Mouse (Mus musculus) lung, embryonic 15.5 days (tissue): ENCODE measurements around the gene Gan. TPM values are rescaled to one million over a fixed set of nuclear protein-coding genes. Genes with fewer than 3 reads are reported as not detected.

Experiments used
- ATAC-seq: fragments of 200-750 bp; cut with Nextera tagmentation; 2 replicates; pipeline ENCODE4 v1.8.0; 2017; ENCODE audit warnings: moderate number of reproducible peaks, borderline replicate concordance; ENCODE audit not compliant: low FRiP score, low TSS enrichment; ENCODE audit errors: extremely low read depth
- H3K27ac ChIP-seq: fragments of 300-500 bp; sonication (generic); 2 replicates; pipeline ENCODE4 v1.5.1; 2015; ENCODE audit warnings: moderate library complexity, mild to moderate bottlenecking, inconsistent platforms
- H3K27me3 ChIP-seq: fragments of 300-500 bp; sonication (generic); 2 replicates; pipeline ENCODE4 v1.6.1; 2015; ENCODE audit warnings: inconsistent platforms
- H3K36me3 ChIP-seq: fragments of 300-500 bp; sonication (generic); 2 replicates; pipeline ENCODE4 v1.6.1; 2015; ENCODE audit warnings: inconsistent platforms
- H3K4me1 ChIP-seq: fragments of 300-500 bp; sonication (generic); 2 replicates; pipeline ENCODE4 v1.6.1; 2015; ENCODE audit warnings: inconsistent platforms
- H3K4me2 ChIP-seq: fragments of 300-500 bp; sonication (generic); 2 replicates; pipeline ENCODE4 v1.6.1; 2015; ENCODE audit warnings: inconsistent platforms, mild to moderate bottlenecking, moderate library complexity
- H3K4me3 ChIP-seq: fragments of 300-500 bp; sonication (generic); 2 replicates; pipeline ENCODE4 v1.5.1; 2015; ENCODE audit warnings: mild to moderate bottlenecking, inconsistent platforms
- H3K9ac ChIP-seq: fragments of 300-500 bp; sonication (generic); 2 replicates; pipeline ENCODE4 v1.6.1; 2015; ENCODE audit warnings: inconsistent platforms
- H3K9me3 ChIP-seq: fragments of 300-500 bp; sonication (generic); 2 replicates; pipeline ENCODE4 v1.6.1; 2016; ENCODE audit warnings: inconsistent platforms
- WGBS: fragments of 180-500 bp; shearing (Covaris S2); methylation state at CpG from one replicate; pipeline ENCODE4 v1.1.7; 2015; 5-methylcytosine and 5-hydroxymethylcytosine counted together
- polyA plus RNA-seq: library from polyadenylated mRNA; unstranded; fragments of >200 nt; fragmentation: Nextera tagmentation; extraction: Ambion mirVana; gene quantifications from 2 replicates; pipeline ENCODE4 v1.2.1, GENCODE M21; 2015

Gene Gan
- 2.1 and 2.3 TPM in 2 replicates for polyA plus RNA-seq

DNA sequence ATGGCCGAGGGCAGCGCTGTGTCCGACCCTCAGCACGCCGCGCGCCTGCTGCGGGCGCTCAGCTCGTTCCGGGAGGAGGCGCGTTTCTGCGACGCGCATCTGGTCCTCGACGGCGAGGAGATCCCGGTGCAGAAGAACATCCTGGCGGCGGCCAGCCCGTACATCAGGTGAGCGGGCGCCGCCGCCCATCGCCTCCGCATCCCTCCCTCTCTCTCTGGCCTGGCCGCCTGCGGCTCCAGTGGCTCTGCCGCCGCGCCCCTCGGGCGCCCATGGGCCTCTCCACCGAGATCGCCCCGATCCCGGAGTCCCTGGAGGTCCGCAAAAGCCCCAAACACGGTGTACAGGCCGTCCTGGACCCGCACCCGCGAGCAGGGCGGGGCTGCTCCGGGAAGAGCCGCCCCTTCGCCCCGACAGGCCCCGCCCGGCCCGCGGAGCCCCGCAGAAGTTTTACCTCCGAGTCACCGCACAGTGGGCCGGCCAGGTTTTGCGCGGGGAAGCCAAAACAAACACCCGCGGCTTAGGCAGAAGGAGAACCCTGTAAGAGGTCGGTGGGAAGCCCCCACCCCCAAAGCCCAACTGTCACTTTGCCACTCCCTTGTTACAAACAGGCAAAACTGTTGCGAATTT is at the start of gene Gan:
TSS of gene Gan (plus strand) at position 1 of the 627 bp plus-strand sequence.
- peak; percentile 60 for ATAC-seq
- peaks cover 22% of the 10 kb centered on the region for H3K4me1 ChIP-seq
- H3K36me3 ChIP-seq, result no peaks in the 10 kb centered on the region
- H3K4me2 ChIP-seq, result peak within 1 kb of the TSS; percentile 93
- peak within 1 kb of the TSS; percentile 87 for H3K27ac ChIP-seq
- peak within 1 kb of the TSS; percentile 89 for H3K4me3 ChIP-seq
- no peaks in the 10 kb centered on the region for H3K9me3 ChIP-seq
- no peaks in the 10 kb centered on the region for H3K27me3 ChIP-seq
- WGBS, result under 1% methylated on average over 51 of the region's 65 CpGs
- peak within 1 kb of the TSS; percentile 90 for H3K9ac ChIP-seq

DNA sequence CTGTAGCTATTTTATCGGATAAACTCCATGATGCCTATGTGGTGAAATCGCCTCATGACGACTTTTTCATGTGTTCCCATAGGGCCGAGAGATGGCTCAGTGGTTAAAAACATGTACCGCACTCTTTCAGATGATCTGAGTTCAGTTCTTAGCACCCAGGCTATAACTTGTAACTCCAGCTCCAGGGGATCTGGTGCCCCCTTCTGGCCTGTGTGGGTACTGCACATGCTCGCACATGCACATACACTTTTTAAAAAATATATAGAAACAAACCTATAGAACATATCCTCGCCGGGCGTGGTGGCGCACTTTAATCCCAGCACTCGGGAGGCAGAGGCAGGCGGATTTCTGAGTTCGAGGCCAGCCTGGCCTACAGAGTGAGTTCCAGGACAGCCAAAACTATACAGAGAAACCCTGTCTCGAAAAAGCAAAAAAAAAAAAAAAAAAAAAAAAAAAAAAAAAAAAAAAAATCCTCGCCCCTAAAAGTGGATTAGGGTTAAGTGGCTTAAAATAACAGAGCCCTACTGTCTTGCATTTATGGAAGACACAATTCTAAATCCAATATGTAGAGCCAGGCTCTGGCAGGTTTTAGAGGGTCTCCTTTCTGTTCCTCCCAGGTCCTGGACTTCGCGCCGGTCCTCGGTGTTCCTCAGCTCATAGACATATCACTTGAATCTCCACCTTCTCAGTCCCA is 48.8 kb upstream of the Gan start:
- Histone ChIP-seq H3K4me2 (no peak overlapping the region), H3K4me3 (no peak overlapping the region), H3K4me1 (no peaks in the 10 kb centered on the region), H3K9ac (no peak overlapping the region), H3K27ac (no peak overlapping the region), H3K36me3 (no peaks in the 10 kb centered on the region), H3K9me3 (no peaks in the 10 kb centered on the region), H3K27me3 (no peaks in the 10 kb centered on the region)
- 90% methylated on average over 19 of the region's 19 CpGs for WGBS
- ATAC-seq, result no peak

DNA sequence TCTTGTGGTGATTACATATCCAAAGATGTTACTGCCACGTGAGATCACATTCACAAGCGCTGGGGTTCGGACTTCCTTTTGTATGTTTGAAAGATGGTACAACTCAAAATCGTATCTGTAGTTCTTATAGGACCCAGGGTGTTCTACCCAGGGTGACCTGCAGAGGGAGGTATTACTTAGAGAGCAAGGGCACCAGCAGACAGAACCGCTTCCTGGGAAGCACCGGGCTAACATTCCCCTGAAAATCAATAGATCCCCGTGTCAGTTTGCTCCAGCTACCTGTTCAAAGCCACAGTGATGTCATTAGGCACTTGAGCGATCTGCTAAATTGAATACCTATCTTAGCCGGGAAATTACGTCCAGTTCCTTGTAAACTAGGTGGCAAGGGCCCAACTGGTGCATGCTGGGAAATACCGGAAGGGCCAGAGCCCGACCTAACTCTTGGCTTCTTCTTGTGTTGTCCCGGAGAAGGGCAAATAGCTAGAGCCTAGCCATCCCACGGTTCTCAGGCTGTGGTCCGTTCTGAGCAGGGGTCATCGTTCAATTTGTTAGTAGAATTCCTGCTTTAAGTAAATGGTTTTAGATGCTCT is 48.0 kb upstream of the Gan start:
- no peaks in the 10 kb centered on the region for H3K27me3 ChIP-seq
- H3K4me3 ChIP-seq, result no peak overlapping the region
- H3K27ac ChIP-seq, result no peak overlapping the region
- ATAC-seq, result no peak
- H3K4me2 ChIP-seq, result no peak overlapping the region
- WGBS, result 48% methylated on average over 16 of the region's 16 CpGs
- no peaks in the 10 kb centered on the region for H3K36me3 ChIP-seq
- H3K4me1 ChIP-seq, result no peaks in the 10 kb centered on the region
- no peak overlapping the region for H3K9ac ChIP-seq
- H3K9me3 ChIP-seq, result no peaks in the 10 kb centered on the region

DNA sequence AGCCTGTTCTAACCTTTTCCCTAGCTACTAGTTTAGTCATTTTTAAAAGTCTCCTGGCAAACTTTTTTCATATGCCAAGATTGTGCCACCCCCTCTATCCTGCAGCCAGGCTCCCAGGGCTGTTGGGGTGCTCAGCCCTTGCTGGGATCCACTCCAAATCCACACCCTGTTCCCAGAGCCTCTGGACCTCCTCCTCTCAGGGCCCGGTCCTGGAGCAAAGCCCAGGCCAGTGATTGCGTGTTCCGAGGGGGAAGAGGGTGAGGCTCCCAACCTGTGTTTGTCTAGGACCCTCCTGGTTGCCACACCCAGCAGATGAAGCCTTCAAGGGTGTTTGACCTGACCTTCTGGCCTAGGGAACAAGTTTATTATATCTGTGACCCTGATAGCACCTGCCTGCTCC is 46.3 kb upstream of the Gan start:
- Histone ChIP-seq H3K9me3 (no peaks in the 10 kb centered on the region), H3K4me1 (peaks cover 16% of the 10 kb centered on the region), H3K9ac (no peak overlapping the region), H3K36me3 (no peaks in the 10 kb centered on the region), H3K4me3 (no peak overlapping the region), H3K4me2 (no peak overlapping the region), H3K27me3 (no peaks in the 10 kb centered on the region), H3K27ac (no peak overlapping the region)
- 51% methylated on average over 3 of the region's 3 CpGs for WGBS
- no peak for ATAC-seq

DNA sequence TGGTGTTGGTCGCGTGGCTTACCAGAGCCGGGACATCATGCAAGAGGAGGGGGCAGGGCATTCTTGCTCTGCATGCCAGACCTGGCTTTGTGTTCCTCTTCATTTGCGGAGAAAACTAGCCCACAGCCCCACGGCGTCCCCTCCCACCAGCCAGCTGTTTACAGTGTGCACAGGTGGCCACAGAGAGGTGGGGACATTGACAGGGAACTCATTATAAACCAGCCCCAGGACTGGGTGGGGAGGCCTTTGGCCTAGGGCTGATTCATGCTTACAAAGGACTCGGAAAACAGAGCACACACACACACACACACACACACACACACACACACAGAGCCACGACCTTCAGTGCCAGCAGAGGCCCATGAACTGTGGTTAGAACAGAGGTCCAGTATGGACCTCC is 45.7 kb upstream of the Gan start:
- H3K9ac ChIP-seq, result no peak overlapping the region
- no peak overlapping the region for H3K4me3 ChIP-seq
- H3K4me1 ChIP-seq, result peaks cover 16% of the 10 kb centered on the region
- H3K27ac ChIP-seq, result no peak overlapping the region
- H3K36me3 ChIP-seq, result no peaks in the 10 kb centered on the region
- 51% methylated on average over 8 of the region's 8 CpGs for WGBS
- no peaks in the 10 kb centered on the region for H3K9me3 ChIP-seq
- no peak for ATAC-seq
- no peaks in the 10 kb centered on the region for H3K27me3 ChIP-seq
- H3K4me2 ChIP-seq, result no peak overlapping the region

DNA sequence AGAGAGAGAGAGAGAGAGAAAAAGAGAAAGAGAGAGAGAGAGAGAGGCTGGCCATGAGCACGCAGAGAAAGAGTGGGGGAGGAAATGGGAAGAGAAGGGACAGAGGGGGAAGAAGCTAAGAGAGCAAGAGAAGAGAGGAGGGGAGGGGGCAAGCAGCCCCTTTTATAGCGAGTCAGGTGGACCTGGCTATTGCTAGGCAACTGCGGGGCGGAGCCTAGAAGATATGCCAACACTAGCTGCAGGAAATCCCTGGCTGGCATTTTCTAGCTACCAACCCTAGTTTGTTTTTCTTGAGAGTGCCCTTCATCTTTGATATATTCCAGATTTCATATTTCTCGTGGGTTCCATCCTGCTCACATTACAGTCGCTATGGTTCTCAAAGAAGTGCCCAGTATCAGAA is 42.8 kb upstream of the Gan start:
- peak overlapping the region; percentile 38 for H3K4me2 ChIP-seq
- H3K36me3 ChIP-seq, result no peaks in the 10 kb centered on the region
- 32% methylated on average over 6 of the region's 6 CpGs for WGBS
- H3K27me3 ChIP-seq, result no peaks in the 10 kb centered on the region
- H3K4me1 ChIP-seq, result peaks cover 16% of the 10 kb centered on the region
- no peaks in the 10 kb centered on the region for H3K9me3 ChIP-seq
- ATAC-seq, result no peak
- H3K9ac ChIP-seq, result no peak overlapping the region
- H3K27ac ChIP-seq, result peak overlapping the region; percentile 35
- no peak overlapping the region for H3K4me3 ChIP-seq

DNA sequence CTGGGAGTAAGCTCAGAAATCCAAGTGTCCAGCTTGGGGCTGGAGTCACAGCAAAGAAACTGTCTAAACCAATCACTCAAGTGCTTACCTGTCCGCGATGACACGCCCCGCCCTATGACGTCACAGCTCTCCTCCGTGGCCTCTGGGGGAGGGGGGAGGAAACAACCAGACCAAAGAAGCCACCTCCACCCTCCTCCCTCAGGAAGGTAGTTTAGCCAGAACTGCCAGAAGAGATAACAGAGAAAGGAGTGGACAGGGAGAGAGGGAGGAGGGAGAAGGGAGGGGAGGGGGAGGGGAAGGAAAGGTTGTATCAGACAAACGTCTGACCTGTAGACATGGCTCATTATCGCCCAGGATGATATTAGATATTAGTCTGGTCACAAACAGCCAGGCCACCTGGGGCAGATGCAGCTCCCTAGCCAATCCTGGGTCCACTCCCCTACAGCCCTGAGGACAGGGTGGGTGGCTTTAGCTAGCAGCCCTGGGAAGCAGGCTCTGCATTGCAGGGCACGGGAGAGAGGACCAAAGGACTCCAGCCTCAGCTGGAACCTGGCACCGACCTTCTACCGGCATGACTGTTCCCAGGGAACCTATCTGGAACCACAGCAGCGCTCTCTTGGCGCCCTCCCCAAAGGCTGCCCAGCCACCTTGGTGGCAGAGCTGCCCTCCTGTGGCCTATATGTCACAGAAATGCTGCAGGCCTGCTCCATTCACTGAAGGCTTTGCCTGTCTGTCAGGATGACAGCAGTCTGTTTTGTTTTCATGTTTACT is 42.1 kb upstream of the Gan start:
- Histone ChIP-seq H3K4me1 (peaks cover 16% of the 10 kb centered on the region), H3K27me3 (no peaks in the 10 kb centered on the region), H3K9me3 (no peaks in the 10 kb centered on the region), H3K9ac (no peak overlapping the region), H3K4me3 (no peak overlapping the region), H3K4me2 (peak overlapping the region; percentile 38), H3K27ac (peak overlapping the region; percentile 35), H3K36me3 (no peaks in the 10 kb centered on the region)
- ATAC-seq, result 0 out of 2 replicates have a peak, but pooled peaks have one; percentile 33
- 13% methylated on average over 13 of the region's 13 CpGs for WGBS

DNA sequence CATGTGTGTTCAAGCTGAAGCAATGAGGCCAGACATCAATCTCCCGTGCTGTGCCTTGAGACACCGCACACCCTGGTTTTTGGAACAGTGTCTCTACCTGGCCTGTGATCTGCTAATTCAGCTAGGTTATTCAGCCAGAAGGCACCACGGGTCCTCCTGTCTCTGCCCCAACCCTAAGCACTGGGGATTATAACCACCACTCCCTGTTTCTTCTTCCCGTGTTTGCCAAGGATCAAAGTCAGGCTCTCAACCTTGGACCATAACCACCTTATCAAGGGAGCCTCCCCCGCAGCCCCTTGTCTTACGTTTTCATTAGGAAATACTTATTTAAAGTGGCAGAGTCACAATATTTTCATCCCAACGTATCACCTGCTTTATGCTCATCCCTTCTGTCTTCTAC is 41.4 kb upstream of the Gan start:
- H3K4me2 ChIP-seq, result no peak overlapping the region
- H3K9ac ChIP-seq, result no peak overlapping the region
- H3K4me3 ChIP-seq, result no peak overlapping the region
- no peaks in the 10 kb centered on the region for H3K9me3 ChIP-seq
- no peaks in the 10 kb centered on the region for H3K27me3 ChIP-seq
- no peaks in the 10 kb centered on the region for H3K36me3 ChIP-seq
- ATAC-seq, result no peak
- peaks cover 16% of the 10 kb centered on the region for H3K4me1 ChIP-seq
- H3K27ac ChIP-seq, result no peak overlapping the region
- WGBS, result 58% methylated on average over 7 of the region's 7 CpGs

DNA sequence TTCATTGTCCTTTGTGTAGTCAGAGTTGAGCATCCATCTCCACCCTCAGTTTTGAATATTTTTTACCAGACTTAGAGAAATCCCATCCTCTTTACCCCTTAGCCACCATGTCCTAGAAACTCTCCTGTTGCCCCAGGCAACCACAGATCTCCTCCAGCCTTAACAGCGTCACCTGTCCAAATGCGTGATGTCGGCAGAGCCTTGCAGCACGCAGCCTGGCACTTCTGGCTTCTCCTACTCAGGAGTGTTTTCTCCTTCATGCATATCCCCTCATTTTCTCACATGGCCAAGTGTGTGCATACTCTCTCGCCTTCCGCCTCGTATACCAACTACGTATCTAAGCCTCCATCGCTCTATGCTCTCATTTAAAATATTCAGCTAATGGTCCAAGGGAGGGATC is 39.5 kb upstream of the Gan start:
- H3K36me3 ChIP-seq, result no peaks in the 10 kb centered on the region
- no peak overlapping the region for H3K4me2 ChIP-seq
- no peak overlapping the region for H3K9ac ChIP-seq
- no peak overlapping the region for H3K27ac ChIP-seq
- no peaks in the 10 kb centered on the region for H3K9me3 ChIP-seq
- peaks cover 16% of the 10 kb centered on the region for H3K4me1 ChIP-seq
- no peak overlapping the region for H3K4me3 ChIP-seq
- H3K27me3 ChIP-seq, result no peaks in the 10 kb centered on the region
- WGBS, result 78% methylated on average over 9 of the region's 9 CpGs
- ATAC-seq, result no peak

DNA sequence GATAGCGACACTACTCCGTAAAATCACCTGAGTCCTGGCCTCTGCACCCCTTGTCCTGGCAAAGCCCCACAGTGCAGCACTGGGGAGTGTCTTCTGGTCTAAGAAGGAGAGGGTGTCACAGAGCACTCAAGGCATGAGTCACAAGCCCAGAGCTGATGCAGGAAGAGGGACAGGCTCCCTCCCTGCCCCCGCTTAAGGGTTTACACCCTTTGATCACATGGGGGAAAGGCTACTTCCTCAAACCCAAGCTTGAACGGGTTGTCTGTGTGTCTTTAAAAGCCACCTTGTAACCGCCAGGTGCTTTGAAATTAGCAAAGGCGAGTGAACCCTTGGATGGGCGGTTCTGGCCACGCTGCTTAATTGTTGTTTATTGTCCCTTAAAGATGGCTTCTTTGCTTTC is 36.7 kb upstream of the Gan start:
- Histone ChIP-seq H3K4me2 (no peak overlapping the region), H3K27ac (no peak overlapping the region), H3K36me3 (no peaks in the 10 kb centered on the region), H3K9me3 (no peaks in the 10 kb centered on the region), H3K4me1 (peaks cover 3% of the 10 kb centered on the region; the same call in 1 of the 2 replicates), H3K4me3 (no peak overlapping the region), H3K27me3 (no peaks in the 10 kb centered on the region), H3K9ac (no peak overlapping the region)
- ATAC-seq, result no peak
- WGBS, result 62% methylated on average over 8 of the region's 8 CpGs

DNA sequence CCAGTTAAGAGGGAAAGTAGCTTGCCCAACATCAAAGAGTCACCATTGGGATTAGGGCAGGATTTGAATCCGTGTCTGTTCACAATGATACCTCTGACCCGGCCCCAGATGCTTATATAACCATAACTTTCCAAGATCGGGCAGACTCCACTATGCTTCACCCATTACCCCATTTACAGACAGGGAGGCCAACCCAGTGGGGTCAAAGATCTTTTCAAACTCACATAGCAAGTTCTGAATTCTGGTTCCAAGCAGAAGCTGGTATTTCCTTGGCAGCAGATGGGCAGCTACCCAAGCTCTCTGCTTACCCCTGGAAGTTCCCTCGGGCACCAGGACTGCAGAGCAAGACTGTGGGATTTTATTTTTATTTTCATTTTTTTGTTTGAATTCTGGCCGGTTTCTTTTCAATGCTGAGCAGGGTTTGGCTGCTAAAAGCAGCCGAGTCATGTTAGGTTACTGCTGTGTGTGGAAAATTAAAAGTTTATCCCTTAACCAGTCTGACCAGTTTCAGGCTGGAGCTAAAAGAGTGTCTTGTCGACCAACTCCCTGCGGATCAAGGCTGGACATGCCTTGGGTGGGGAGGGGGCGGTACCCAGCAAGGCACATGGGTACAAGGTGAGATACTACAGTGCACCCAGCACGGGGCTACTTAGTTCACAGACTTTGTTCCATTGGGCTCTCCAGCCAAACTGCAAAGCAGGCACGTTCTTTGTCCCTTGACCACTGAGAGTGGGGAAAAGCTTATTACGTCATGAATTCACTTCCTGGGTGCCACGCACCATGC is 33.9 kb upstream of the Gan start:
- Histone ChIP-seq H3K4me1 (no peaks in the 10 kb centered on the region), H3K4me3 (no peak overlapping the region), H3K9ac (no peak overlapping the region), H3K27me3 (no peaks in the 10 kb centered on the region), H3K9me3 (no peaks in the 10 kb centered on the region), H3K36me3 (no peaks in the 10 kb centered on the region), H3K4me2 (no peak overlapping the region), H3K27ac (no peak overlapping the region)
- 66% methylated on average over 13 of the region's 13 CpGs for WGBS
- peak; percentile 60; the same call in 1 of the 2 replicates for ATAC-seq
